ENCODE assay signal across 11 mouse cellular contexts in the genomic region with DNA sequence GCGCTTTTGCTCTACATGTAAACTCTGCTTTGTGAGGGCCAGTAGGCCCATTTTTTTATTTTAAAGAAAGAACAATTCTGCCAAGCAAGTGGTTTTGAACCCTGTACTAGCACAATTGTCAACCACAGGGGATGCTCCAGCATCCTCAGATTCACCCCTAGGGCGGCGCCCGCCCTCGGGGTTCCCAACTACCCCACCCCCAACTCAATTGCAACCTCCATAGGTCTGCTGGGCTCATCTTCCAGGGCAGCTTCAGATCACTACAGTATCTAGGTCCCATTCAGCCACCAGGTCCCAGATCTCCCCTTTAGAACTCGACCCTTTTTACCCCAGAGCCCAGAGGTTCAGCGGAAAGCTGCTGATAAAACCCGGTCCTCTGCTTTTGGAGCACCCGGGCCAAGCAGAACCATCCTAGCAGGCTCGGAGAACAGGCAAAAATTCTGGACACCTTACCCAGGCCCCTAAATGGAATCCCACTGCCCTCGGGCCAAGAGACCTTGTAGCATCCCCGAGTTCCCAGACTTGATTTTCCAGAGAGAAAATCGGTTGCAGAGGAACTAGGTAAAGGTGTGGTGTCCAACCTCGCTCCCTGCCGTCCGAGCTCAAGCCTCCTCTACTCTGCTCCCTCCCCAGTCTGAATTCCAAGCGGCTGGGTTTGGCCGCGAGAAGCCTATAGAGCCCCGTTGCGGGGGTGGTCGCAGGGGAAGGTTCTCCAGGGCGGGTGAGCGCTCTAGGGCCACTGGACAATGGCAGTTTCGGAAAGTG. TPM values are rescaled to one million over a fixed set of nuclear protein-coding genes. Genes with fewer than 3 reads are reported as not detected.
A peak's percentile ranks its signal among the peaks of the same experiment; 100 is the strongest.
DNase-seq lines count a peak whose midpoint lies in the region; ATAC-seq lines count a peak whose summit lies in the region.
"Had no signal": no experiment of that assay in that cellular context is flagged by ENCODE, and none has a peak within 500 bp of the region (broad histone marks: within the 10 kb centered on the region; RNA-seq: fewer than 3 reads in every experiment).

No protein-coding gene starts in this region.

- peak overlapping the region; percentile 40 for H3K4me2 ChIP-seq in forebrain, embryonic 12.5 days
- H3K4me2 ChIP-seq in forebrain, embryonic 15.5 days (replicated peaks): no peak overlapping the region
- peak overlapping the region; percentile 40; the same call in 1 of the 2 replicates for H3K4me2 ChIP-seq in lung, embryonic 15.5 days
- H3K4me2 ChIP-seq in hindbrain, embryonic 14.5 days (replicated peaks): peak overlapping the region; percentile 39
- no peak overlapping the region for H3K4me2 ChIP-seq in neural tube, embryonic 11.5 days (ENCODE audit: low read depth)

- peaks cover 91% of the 10 kb centered on the region for H3K27me3 ChIP-seq in forebrain, embryonic 12.5 days
- H3K27me3 ChIP-seq in forebrain, embryonic 15.5 days: peaks cover 80% of the 10 kb centered on the region
- peaks cover 94% of the 10 kb centered on the region for H3K27me3 ChIP-seq in lung, embryonic 15.5 days
- H3K27me3 ChIP-seq in hindbrain, embryonic 14.5 days (ENCODE audit: control insufficient read depth, insufficient read depth, low read length): peaks cover 86% of the 10 kb centered on the region
- H3K27me3 ChIP-seq in neural tube, embryonic 11.5 days (ENCODE audit: control insufficient read depth, insufficient read depth, low read length): peaks cover 93% of the 10 kb centered on the region

- no peak for ATAC-seq in forebrain, embryonic 12.5 days (ENCODE audit: low FRiP score)
- ATAC-seq in forebrain, embryonic 15.5 days (replicated peaks): no peak
- ATAC-seq in lung, embryonic 15.5 days (ENCODE audit: borderline replicate concordance, extremely low read depth, low FRiP score, low TSS enrichment): no peak
- ATAC-seq in hindbrain, embryonic 14.5 days (ENCODE audit: low FRiP score): no peak
- no peak for ATAC-seq in neural tube, embryonic 11.5 days (ENCODE audit: insufficient read depth, low FRiP score, low TSS enrichment)

- H3K27ac ChIP-seq in forebrain, embryonic 12.5 days: no peak overlapping the region
- no peak overlapping the region for H3K27ac ChIP-seq in forebrain, embryonic 15.5 days (replicated peaks)
- H3K27ac ChIP-seq in lung, embryonic 15.5 days: no peak overlapping the region
- H3K27ac ChIP-seq in hindbrain, embryonic 14.5 days: no peak overlapping the region
- no peak overlapping the region for H3K27ac ChIP-seq in neural tube, embryonic 11.5 days (ENCODE audit: low read depth, low read length)
- H3K27ac ChIP-seq: embryonic facial prominence, embryonic 15.5 days; limb, embryonic 15.5 days had no signal

- DNase-seq in lung, postnatal 10 days: no peak
- no peak for DNase-seq in hindbrain, embryonic 14.5 days (ENCODE audit: low spot score)
- DNase-seq in neural tube, embryonic 11.5 days (ENCODE audit: low spot score): peak; percentile 45
- no peak for DNase-seq in left cerebral cortex, adult 18-20 months (ENCODE audit: low spot score in 2 of 2)
- DNase-seq in gastrocnemius, postnatal 25 days: no peak
- DNase-seq: gastrocnemius, postnatal 36 days had no signal

- H3K4me3 ChIP-seq in forebrain, embryonic 12.5 days (replicated peaks): no peak overlapping the region; the same call in 1 of the 2 replicates
- no peak overlapping the region for H3K4me3 ChIP-seq in forebrain, embryonic 15.5 days
- H3K4me3 ChIP-seq in lung, embryonic 15.5 days: peak overlapping the region; percentile 15; the same call in 1 of the 2 replicates
- H3K4me3 ChIP-seq in hindbrain, embryonic 14.5 days (replicated peaks; ENCODE audit: low read length): no peak overlapping the region
- no peak overlapping the region for H3K4me3 ChIP-seq in neural tube, embryonic 11.5 days (ENCODE audit: low read depth, low read length)

- 3% methylated on average over 25 of the region's 25 CpGs for WGBS in forebrain, embryonic 12.5 days
- whole genome bisulfite sequencing in forebrain, embryonic 15.5 days: 2% methylated on average over 25 of the region's 25 CpGs
- WGBS in lung, embryonic 15.5 days: 2% methylated on average over 25 of the region's 25 CpGs
- WGBS in hindbrain, embryonic 14.5 days: 3% methylated on average over 25 of the region's 25 CpGs
- 1% methylated on average over 25 of the region's 25 CpGs for WGBS in neural tube, embryonic 11.5 days

- peaks cover 28% of the 10 kb centered on the region for H3K4me1 ChIP-seq in forebrain, embryonic 12.5 days
- peaks cover 15% of the 10 kb centered on the region for H3K4me1 ChIP-seq in forebrain, embryonic 15.5 days
- H3K4me1 ChIP-seq in lung, embryonic 15.5 days: peaks cover 13% of the 10 kb centered on the region
- H3K4me1 ChIP-seq in hindbrain, embryonic 14.5 days (replicated peaks; ENCODE audit: control insufficient read depth, insufficient read depth, low read length): no peaks in the 10 kb centered on the region
- H3K4me1 ChIP-seq in neural tube, embryonic 11.5 days (ENCODE audit: control insufficient read depth, insufficient read depth, low read length): peaks cover 11% of the 10 kb centered on the region; the same call in 1 of the 2 replicates

- H3K9ac ChIP-seq in forebrain, embryonic 12.5 days: no peak overlapping the region
- no peak overlapping the region for H3K9ac ChIP-seq in forebrain, embryonic 15.5 days (replicated peaks)
- H3K9ac ChIP-seq in lung, embryonic 15.5 days: no peak overlapping the region
- H3K9ac ChIP-seq in hindbrain, embryonic 14.5 days: no peak overlapping the region
- H3K9ac ChIP-seq in neural tube, embryonic 11.5 days (ENCODE audit: low read length): no peak overlapping the region
- H3K9ac ChIP-seq: embryonic facial prominence, embryonic 15.5 days; limb, embryonic 15.5 days had no signal

- H3K9me3 ChIP-seq in forebrain, embryonic 12.5 days: no peaks in the 10 kb centered on the region
- H3K9me3 ChIP-seq in forebrain, embryonic 15.5 days: no peaks in the 10 kb centered on the region
- H3K9me3 ChIP-seq in lung, embryonic 15.5 days: no peaks in the 10 kb centered on the region
- no peaks in the 10 kb centered on the region for H3K9me3 ChIP-seq in hindbrain, embryonic 14.5 days (ENCODE audit: control insufficient read depth, low read length)
- no peaks in the 10 kb centered on the region for H3K9me3 ChIP-seq in neural tube, embryonic 11.5 days (ENCODE audit: control insufficient read depth, low read length)
- H3K9me3 ChIP-seq: embryonic facial prominence, embryonic 15.5 days; limb, embryonic 15.5 days had no signal

- no peaks in the 10 kb centered on the region for H3K36me3 ChIP-seq in forebrain, embryonic 12.5 days (replicated peaks)
- no peaks in the 10 kb centered on the region for H3K36me3 ChIP-seq in forebrain, embryonic 15.5 days
- H3K36me3 ChIP-seq in lung, embryonic 15.5 days: no peaks in the 10 kb centered on the region
- H3K36me3 ChIP-seq in hindbrain, embryonic 14.5 days (replicated peaks; ENCODE audit: control insufficient read depth, insufficient read depth): no peaks in the 10 kb centered on the region
- H3K36me3 ChIP-seq in neural tube, embryonic 11.5 days (ENCODE audit: control insufficient read depth, insufficient read depth, low read length): no peaks in the 10 kb centered on the region
- H3K36me3 ChIP-seq: embryonic facial prominence, embryonic 15.5 days; limb, embryonic 15.5 days had no signal

RNA-seq across cellular contexts. Expression of gene Pax5, which starts 1.0 kb away (rescaled TPM):
- 0.21 and 0.60 TPM in 2 replicates for polyA plus RNA-seq in forebrain, embryonic 12.5 days (2016; fragmentation: Nextera tagmentation; extraction: Ambion mirVana)
- 0.19 and 0.22 TPM in 2 replicates for polyA plus RNA-seq in forebrain, embryonic 15.5 days (2015; fragmentation: Nextera tagmentation; extraction: Ambion mirVana)
- polyA plus RNA-seq in lung, embryonic 15.5 days (2015; fragmentation: Nextera tagmentation; extraction: Ambion mirVana): not detected in 2 replicates
- 1.8 and 1.9 TPM in 2 replicates for polyA plus RNA-seq in hindbrain, embryonic 14.5 days (2014; fragmentation: Nextera tagmentation; extraction: Ambion mirVana)
- 0.76 and 2.4 TPM in 2 replicates for polyA plus RNA-seq in neural tube, embryonic 11.5 days (2014; fragmentation: Nextera tagmentation; extraction: Ambion mirVana)
- total RNA-seq in left cerebral cortex, adult 18-20 months (2021): under 1 TPM in 1 of 2 experiments, not detected in 1; 0.84 TPM
- total RNA-seq in gastrocnemius, postnatal 25 days (2021): under 1 TPM; 0.03 TPM
- total RNA-seq: gastrocnemius, postnatal 36 days had no signal

RNA-seq across cellular contexts. Expression of gene Zcchc7, which starts 44.4 kb away (rescaled TPM):
- polyA plus RNA-seq in forebrain, embryonic 12.5 days (2016; fragmentation: Nextera tagmentation; extraction: Ambion mirVana): 30.9 and 32.6 TPM in 2 replicates
- 39.8 and 41.0 TPM in 2 replicates for polyA plus RNA-seq in forebrain, embryonic 15.5 days (2015; fragmentation: Nextera tagmentation; extraction: Ambion mirVana)
- 29.5 and 31.5 TPM in 2 replicates for polyA plus RNA-seq in lung, embryonic 15.5 days (2015; fragmentation: Nextera tagmentation; extraction: Ambion mirVana)
- 34.3 and 38.5 TPM in 2 replicates for polyA plus RNA-seq in hindbrain, embryonic 14.5 days (2014; fragmentation: Nextera tagmentation; extraction: Ambion mirVana)
- 23.8 and 24.4 TPM in 2 replicates for polyA plus RNA-seq in neural tube, embryonic 11.5 days (2014; fragmentation: Nextera tagmentation; extraction: Ambion mirVana)
- 10 to 100 TPM; 48.6 to 54.1 TPM for total RNA-seq in left cerebral cortex, adult 18-20 months (2021)
- total RNA-seq in gastrocnemius, postnatal 25 days (2021): 10 to 100 TPM; 13.7 to 16.3 TPM

Comparison
In these comparisons a context has a peak if more than half of its experiments do, and no peak if none do; other contexts are left out.
1. H3K4me2 ChIP-seq: peak in forebrain, embryonic 12.5 days (single experiment), lung, embryonic 15.5 days (single experiment) and hindbrain, embryonic 14.5 days (single experiment); none in forebrain, embryonic 15.5 days (single experiment) and neural tube, embryonic 11.5 days (single experiment).